Mouse (Mus musculus) layer of hippocampus, adult 8-10 months (tissue): ENCODE results near the gene Cfl1. TPM values are rescaled to one million over a fixed set of nuclear protein-coding genes. Genes with fewer than 3 reads are reported as not detected.

Experiments
- DNase-seq, 2 experiments: peaks; one replicate each; pipeline ENCODE4 v3.0.0; 2022; ENCODE audit warnings: low spot score in 2 of 2
- total RNA-seq, 4 experiments: library from RNA; stranded (reverse); gene quantifications; 2 replicates each; pipeline ENCODE4 v1.2.4; 2022

Cfl1 gene
- total RNA-seq, result 1,000 to 10,000 TPM; 1,240 to 1,334 (median 1,291) TPM

GRCm38 (mm10) chr19:5490313-5490897, at the start of gene Cfl1:
Gene Cfl1, plus strand, starts transcription at chr19:5490455.
- DNase-seq, result peak; percentile 93 to 94

GRCm38 (mm10) chr19:5444371-5444908, 45.8 kb upstream of the Cfl1 start:
- DNase-seq, result no peak

- DNase-seq, result no peak
These were observed 45.3 kb upstream of the Cfl1 start for GRCm38 (mm10) chr19:5444954-5445353.

- DNase-seq, result no peak
These were observed 44.5 kb upstream of the Cfl1 start for GRCm38 (mm10) chr19:5445747-5446146.

- DNase-seq, result no peak
These were observed 42.5 kb upstream of the Cfl1 start, which contains the start of gene Fosl1 for GRCm38 (mm10) chr19:5447515-5448353. Gene Fosl1, plus strand, starts transcription at chr19:5447547.

GRCm38 (mm10) chr19:5448354-5449150, 41.7 kb upstream of the Cfl1 start:
- no peak for DNase-seq

GRCm38 (mm10) chr19:5449673-5450072, 40.6 kb upstream of the Cfl1 start:
- no peak for DNase-seq

GRCm38 (mm10) chr19:5451766-5452165, 38.5 kb upstream of the Cfl1 start:
- no peak for DNase-seq

GRCm38 (mm10) chr19:5455037-5455436, 35.2 kb upstream of the Cfl1 start:
- no peak for DNase-seq

GRCm38 (mm10) chr19:5455568-5455967, 34.7 kb upstream of the Cfl1 start:
- DNase-seq, result no peak

- no peak for DNase-seq
These were observed 33.9 kb upstream of the Cfl1 start for GRCm38 (mm10) chr19:5456241-5456921.

GRCm38 (mm10) chr19:5456922-5457745, 33.1 kb upstream of the Cfl1 start:
- peak; percentile 95 for DNase-seq

- DNase-seq, result no peak
These were observed 32.4 kb upstream of the Cfl1 start, which contains the start of gene Ccdc85b for GRCm38 (mm10) chr19:5457746-5458442. Gene Ccdc85b, minus strand, starts transcription at chr19:5457894.

- DNase-seq, result no peak
These were observed 31.2 kb upstream of the Cfl1 start for GRCm38 (mm10) chr19:5459019-5459418.

GRCm38 (mm10) chr19:5459896-5460295, 30.4 kb upstream of the Cfl1 start:
- no peak for DNase-seq

- peak; percentile 79 to 87 for DNase-seq
These were observed 29.8 kb upstream of the Cfl1 start, which contains the start of gene Fibp for GRCm38 (mm10) chr19:5460465-5460911. Gene Fibp, plus strand, starts transcription at chr19:5460615.

GRCm38 (mm10) chr19:5461411-5461810, 28.8 kb upstream of the Cfl1 start:
- no peak for DNase-seq

GRCm38 (mm10) chr19:5463212-5463611, 27.0 kb upstream of the Cfl1 start:
- DNase-seq, result no peak
